Mouse (Mus musculus) intestine, postnatal 0 days (tissue): ENCODE measurements around the gene Gstm2. TPM values are rescaled to one million over a fixed set of nuclear protein-coding genes. Genes with fewer than 3 reads are reported as not detected.

Experiments
- ATAC-seq: fragments of 200-750 bp; cut with Nextera tagmentation; 2 replicates; pipeline ENCODE4 v1.8.0; 2017; ENCODE audit warnings: mild to moderate bottlenecking, moderate TSS enrichment, moderate library complexity
- H3K27ac ChIP-seq: fragments of 300-500 bp; sonication (generic); 2 replicates; pipeline ENCODE4 v1.5.1; 2014; ENCODE audit warnings: mild to moderate bottlenecking, low read depth, low read length, moderate library complexity
- H3K27me3 ChIP-seq: fragments of 300-500 bp; sonication (generic); replicated peaks from 2 replicates; pipeline ENCODE4 v1.6.1; 2014; ENCODE audit warnings: low read length, mixed read lengths; ENCODE audit not compliant: control insufficient read depth, insufficient read depth
- H3K36me3 ChIP-seq: fragments of 300-500 bp; sonication (generic); 2 replicates; pipeline ENCODE4 v1.6.1; 2014; ENCODE audit warnings: mild to moderate bottlenecking, moderate library complexity; ENCODE audit not compliant: control insufficient read depth, insufficient read depth
- H3K4me1 ChIP-seq: fragments of 300-500 bp; sonication (generic); replicated peaks from 2 replicates; pipeline ENCODE4 v1.6.1; 2014; ENCODE audit warnings: antibody characterized with exemption, low read length, mixed read lengths; ENCODE audit not compliant: control insufficient read depth, insufficient read depth
- H3K4me2 ChIP-seq: fragments of 300-500 bp; sonication (generic); replicated peaks from 2 replicates; pipeline ENCODE4 v1.6.1; 2014; ENCODE audit warnings: low read depth, mild to moderate bottlenecking, moderate library complexity
- H3K4me3 ChIP-seq: fragments of 300-500 bp; sonication (generic); 2 replicates; pipeline ENCODE4 v1.5.1; 2014; ENCODE audit warnings: low read depth, low read length
- H3K9ac ChIP-seq: fragments of 300-500 bp; sonication (generic); 2 replicates; pipeline ENCODE4 v1.6.1; 2014; ENCODE audit warnings: mild to moderate bottlenecking, low read depth, low read length
- H3K9me3 ChIP-seq: fragments of 300-500 bp; sonication (generic); 2 replicates; pipeline ENCODE4 v1.6.1; 2016; ENCODE audit warnings: mixed run types; ENCODE audit not compliant: control insufficient read depth
- CTCF ChIP-seq: sonication (generic); IDR thresholded peaks from 2 replicates; pipeline ENCODE4 v1.5.1; 2016; ENCODE audit warnings: low read depth, mild to moderate bottlenecking, control low read depth, antibody characterized with exemption, moderate library complexity
- WGBS: fragments of 180-500 bp; shearing (Covaris S2); extraction: QIAGEN DNeasy Blood & Tissue Kit; methylation state at CpG from one replicate; pipeline ENCODE4 v1.1.7; 2014; 5-methylcytosine and 5-hydroxymethylcytosine counted together
- polyA plus RNA-seq: library from polyadenylated mRNA; unstranded; fragments of >200 nt; fragmentation: Nextera tagmentation; extraction: Ambion mirVana; gene quantifications from 2 replicates; pipeline ENCODE4 v1.2.1, GENCODE M21; 2015

Gene Gstm2
- polyA plus RNA-seq, 1 experiment from 2014 or later: 94.6 TPM

DNA sequence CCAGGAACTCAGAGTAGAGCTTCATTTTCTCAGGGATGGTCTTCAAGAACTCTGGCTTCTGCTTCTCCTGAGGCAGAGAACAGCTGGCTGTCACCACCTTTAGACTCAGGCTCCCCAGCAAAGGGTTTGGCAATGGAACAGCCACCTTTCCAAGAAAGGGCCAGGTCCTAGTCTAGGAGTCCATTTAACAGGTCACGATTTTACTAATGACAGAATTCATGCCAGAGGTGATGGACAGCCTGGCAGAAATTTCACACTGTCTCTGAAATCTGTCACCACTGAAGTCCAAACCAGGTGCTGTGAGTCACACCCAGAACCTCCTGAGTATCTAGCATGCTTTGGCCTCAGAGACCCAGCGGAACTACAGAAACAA lies 28.7 kb upstream of the Gstm2 start:
- 0 out of 2 replicates have a peak, but pooled peaks cover 5% of the 10 kb centered on the region for H3K4me1 ChIP-seq
- WGBS: 93% methylated on average over 2 of the region's 2 CpGs

GRCm38 (mm10) chr3:108014098-108014973 lies 28.1 kb upstream of the Gstm2 start:
- H3K4me3 ChIP-seq: no peak overlapping the region

More for the DNA sequence above, 28.7 kb upstream of the Gstm2 start:
- Histone ChIP-seq H3K9me3 (no peaks in the 10 kb centered on the region), H3K4me2 (no peak overlapping the region), H3K36me3 (no peaks in the 10 kb centered on the region), H3K9ac (no peak overlapping the region), H3K4me3 (no peak overlapping the region), H3K27me3 (no peaks in the 10 kb centered on the region), H3K27ac (no peak overlapping the region)
- TF ChIP-seq CTCF: no peak
- ATAC-seq: no peak

DNA sequence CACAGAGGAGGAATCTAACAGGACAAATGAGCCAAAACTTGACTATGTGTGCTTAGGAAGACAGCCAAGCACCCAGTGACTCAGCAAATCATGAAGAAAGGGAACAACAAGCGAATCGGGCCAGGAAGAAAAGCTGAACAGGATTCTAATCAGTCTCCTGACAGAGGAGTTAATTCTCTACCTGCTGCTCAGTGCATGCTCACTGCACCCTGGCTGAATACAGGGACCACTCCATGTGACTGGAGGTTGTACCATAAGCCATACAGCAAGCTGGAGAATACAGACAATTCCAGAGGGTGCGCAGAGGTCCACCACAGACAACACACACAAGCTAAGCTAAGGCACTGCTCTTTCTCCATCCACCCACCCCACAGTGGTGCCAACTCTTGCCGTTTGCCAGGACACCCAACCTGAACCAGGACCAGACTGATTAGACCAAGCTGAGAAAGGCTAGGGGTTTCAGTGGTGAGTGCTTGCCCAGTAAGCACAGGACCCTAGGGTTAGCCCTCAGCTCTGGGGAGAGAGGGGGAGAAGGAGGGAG lies 27.1 kb upstream of the Gstm2 start:
- Histone ChIP-seq H3K9me3 (no peaks in the 10 kb centered on the region), H3K27ac (no peak overlapping the region), H3K4me1 (0 out of 2 replicates have a peak, but pooled peaks cover 1% of the 10 kb centered on the region), H3K36me3 (no peaks in the 10 kb centered on the region), H3K9ac (no peak overlapping the region), H3K4me2 (no peak overlapping the region), H3K27me3 (no peaks in the 10 kb centered on the region), H3K4me3 (no peak overlapping the region)
- no peak for TF ChIP-seq CTCF
- no peak for ATAC-seq
- WGBS: 69% methylated on average over 4 of the region's 4 CpGs

More at GRCm38 (mm10) chr3:108014098-108014973, 28.1 kb upstream of the Gstm2 start:
- no peaks in the 10 kb centered on the region for H3K27me3 ChIP-seq
- H3K4me1 ChIP-seq: 0 out of 2 replicates have a peak, but pooled peaks cover 5% of the 10 kb centered on the region
- no peak for ATAC-seq
- no peaks in the 10 kb centered on the region for H3K36me3 ChIP-seq
- whole genome bisulfite sequencing: 86% methylated on average over 7 of the region's 8 CpGs
- no peaks in the 10 kb centered on the region for H3K9me3 ChIP-seq
- no peak overlapping the region for H3K4me2 ChIP-seq
- no peak for TF ChIP-seq CTCF
- H3K9ac ChIP-seq: no peak overlapping the region
- no peak overlapping the region for H3K27ac ChIP-seq

GRCm38 (mm10) chr3:108011558-108011957 lies 25.3 kb upstream of the Gstm2 start:
- Histone ChIP-seq H3K36me3 (no peaks in the 10 kb centered on the region), H3K27me3 (no peaks in the 10 kb centered on the region), H3K9me3 (no peaks in the 10 kb centered on the region), H3K4me3 (no peak overlapping the region), H3K4me2 (no peak overlapping the region), H3K9ac (no peak overlapping the region), H3K4me1 (no peaks in the 10 kb centered on the region), H3K27ac (no peak overlapping the region)
- ATAC-seq: no peak
- WGBS: 77% methylated on average over 3 of the region's 3 CpGs
- no peak for TF ChIP-seq CTCF

GRCm38 (mm10) chr3:108010286-108010685 lies 24.0 kb upstream of the Gstm2 start:
- Histone ChIP-seq H3K27me3 (no peaks in the 10 kb centered on the region), H3K9me3 (no peaks in the 10 kb centered on the region), H3K9ac (no peak overlapping the region), H3K4me3 (no peak overlapping the region), H3K4me1 (no peaks in the 10 kb centered on the region), H3K36me3 (no peaks in the 10 kb centered on the region), H3K27ac (no peak overlapping the region), H3K4me2 (no peak overlapping the region)
- no peak for ATAC-seq
- WGBS: 69% methylated on average over 2 of the region's 2 CpGs
- TF ChIP-seq CTCF: no peak

- Histone ChIP-seq H3K4me2 (no peak overlapping the region), H3K9ac (no peak overlapping the region), H3K36me3 (no peaks in the 10 kb centered on the region), H3K27me3 (no peaks in the 10 kb centered on the region), H3K4me1 (no peaks in the 10 kb centered on the region), H3K27ac (no peak overlapping the region), H3K4me3 (no peak overlapping the region), H3K9me3 (no peaks in the 10 kb centered on the region)
- no peak for ATAC-seq
- WGBS: 70% methylated on average over 8 of the region's 8 CpGs
- TF ChIP-seq CTCF: no peak
Observed at GRCm38 (mm10) chr3:108002021-108002420, 15.8 kb upstream of the Gstm2 start.
